Mouse (Mus musculus): ENCODE results near the gene Gpc5. TPM values are rescaled to one million over a fixed set of nuclear protein-coding genes. Genes with fewer than 3 reads are reported as not detected.
A peak's percentile ranks its signal among the peaks of the same experiment; 100 is the strongest.

The Gpc5 gene
- total and polyA plus RNA-seq, 3 experiments = 0.14 TPM; not detected in 2

DNA sequence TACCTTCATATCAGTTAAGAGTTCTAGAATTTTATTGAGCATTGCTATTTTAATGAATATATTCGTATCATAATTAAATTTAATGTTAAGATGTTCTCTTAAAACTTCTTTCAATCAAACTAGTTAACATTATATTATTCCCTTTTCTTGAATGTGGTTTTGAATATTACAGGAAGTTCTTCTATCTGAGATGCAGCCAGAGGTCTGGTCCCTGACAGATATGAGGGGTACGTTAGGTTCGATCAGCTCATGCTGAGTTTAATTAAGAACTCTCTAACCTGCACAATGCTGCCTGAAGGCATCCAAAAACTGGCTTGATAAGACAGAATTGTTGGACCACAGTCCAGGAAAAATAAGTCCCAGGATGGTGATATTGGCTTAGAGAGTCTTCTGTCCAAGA, 161.1 kb downstream of the Gpc5 start:
- Histone ChIP-seq H3K27ac (ENCODE audit: insufficient read depth, low read depth) (no peak overlapping the region), H3K4me1 (ENCODE audit: control insufficient read depth in 1 of 2, insufficient read depth in 2 of 2) (peaks cover 3 to 5% of the 10 kb centered on the region in 2 experiments; a peak in 2 of 4 replicates), H3K36me3 (replicated peaks in 1 of 2; ENCODE audit: control insufficient read depth in 1 of 2, insufficient read depth in 1 of 2, low read length in 1 of 2) (no peaks in the 10 kb centered on the region), H3K9me3 (replicated peaks; ENCODE audit: low read length) (no peaks in the 10 kb centered on the region), H3K4me3 (replicated peaks in 1 of 3; ENCODE audit: low read depth in 2 of 3, low read length in 2 of 3, poor library complexity in 1 of 3) (no peak overlapping the region), H3K4me2 (ENCODE audit: insufficient read depth, low read depth, poor library complexity, severe bottlenecking) (peak overlapping the region; percentile 13; the same call in 1 of the 2 replicates), H3K9ac (ENCODE audit: insufficient read depth, low read depth) (no peak overlapping the region), H3K27me3 (replicated peaks) (no peaks in the 10 kb centered on the region), H3K79me2 (replicated peaks; ENCODE audit: control insufficient read depth, extremely low read depth, insufficient read depth, poor library complexity, severe bottlenecking) (no peaks in the 10 kb centered on the region)
- dilution Hi-C loops (cut with MboI; ENCODE audit: extremely low pct_ligation_motif_present, extremely low pct_unique_long_range_greater_than_20kb, low sequenced_read_pairs) (no loop called here), in situ Hi-C loops (cut with MboI; ENCODE audit: low pct_ligation_motif_present, low pct_unique_long_range_greater_than_20kb, low sequenced_read_pairs) (no loop called here)
- DNase-seq (ENCODE audit: extremely low read depth) = no peak
- no peak for TF ChIP-seq SMC3 (IDR thresholded peaks at IDR 0.05; ENCODE audit: low read depth, low read length)
- TF ChIP-seq CHD1 (IDR thresholded peaks at IDR 0.05; ENCODE audit: low read depth, low read length) = no peak
- no peak for TF ChIP-seq MEF2A (IDR thresholded peaks at IDR 0.05; ENCODE audit: borderline replicate concordance, low read depth, low read length)
- TF ChIP-seq RCOR1 (conservative IDR thresholded peaks at IDR 0.05; ENCODE audit: low read depth, low read length) = no peak
- no peak for TF ChIP-seq SIN3A (IDR thresholded peaks at IDR 0.05; ENCODE audit: low read length)
- TF ChIP-seq NRF1 (IDR thresholded peaks at IDR 0.05; ENCODE audit: low read depth, low read length) = no peak
- TF ChIP-seq TCF12 (IDR thresholded peaks at IDR 0.05; ENCODE audit: low read depth, low read length) = no peak
- TF ChIP-seq E2F4 (IDR thresholded peaks at IDR 0.05; ENCODE audit: insufficient replicate concordance, low read depth, low read length) = no peak
- TF ChIP-seq CTCF (conservative IDR thresholded peaks at IDR 0.05 in 1 of 2, IDR thresholded peaks at IDR 0.05 in 1 of 2; ENCODE audit: low read depth in 2 of 2, low read length in 2 of 2) = no peak
- TF ChIP-seq MAFK (IDR thresholded peaks at IDR 0.05; ENCODE audit: insufficient replicate concordance, low read length) = no peak
- TF ChIP-seq MXI1 (IDR thresholded peaks at IDR 0.05; ENCODE audit: low read depth, low read length) = no peak
- TF ChIP-seq CHD2 (IDR thresholded peaks at IDR 0.05; ENCODE audit: low read length) = no peak
- no peak for TF ChIP-seq MAX (IDR thresholded peaks at IDR 0.05; ENCODE audit: low read length)
- TF ChIP-seq KAT2A (IDR thresholded peaks at IDR 0.05; ENCODE audit: insufficient replicate concordance, low read length) = no peak
- no peak for TF ChIP-seq MYC (IDR thresholded peaks at IDR 0.05; ENCODE audit: low read depth, low read length)
- no peak for TF ChIP-seq PAX5 (IDR thresholded peaks at IDR 0.05; ENCODE audit: low read length)
- TF ChIP-seq BHLHE40 (IDR thresholded peaks at IDR 0.05; ENCODE audit: low read depth, low read length) = no peak

DNA sequence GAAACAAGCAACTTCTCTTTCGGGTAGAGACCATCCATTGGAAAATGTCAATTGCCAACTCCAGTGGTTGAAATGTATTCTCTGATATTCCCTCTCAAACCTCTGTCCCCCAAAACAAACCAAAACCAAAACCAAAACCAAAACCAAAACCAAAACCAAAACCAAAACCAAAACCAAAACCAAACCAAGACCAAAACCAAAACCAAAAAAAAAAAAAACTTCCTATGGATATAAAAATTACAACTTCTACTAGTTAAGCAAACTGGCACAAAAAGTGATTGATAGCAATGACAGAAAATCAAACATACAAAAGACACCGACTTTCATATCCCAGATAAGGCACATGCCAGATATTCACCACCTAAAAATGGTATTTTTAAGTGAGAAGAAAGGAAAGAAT, 161.7 kb downstream of the Gpc5 start:
- dilution Hi-C loops (cut with MboI; ENCODE audit: extremely low pct_ligation_motif_present, extremely low pct_unique_long_range_greater_than_20kb, low sequenced_read_pairs) = no loop called here

More for the DNA sequence above, 161.7 kb downstream of the Gpc5 start:
- Histone ChIP-seq H3K4me1 (ENCODE audit: control insufficient read depth in 1 of 2, insufficient read depth in 2 of 2) (peaks cover 3 to 5% of the 10 kb centered on the region in 2 experiments; a peak in 2 of 4 replicates), H3K27me3 (replicated peaks) (no peaks in the 10 kb centered on the region), H3K36me3 (replicated peaks in 1 of 2; ENCODE audit: control insufficient read depth in 1 of 2, insufficient read depth in 1 of 2, low read length in 1 of 2) (no peaks in the 10 kb centered on the region), H3K4me2 (ENCODE audit: insufficient read depth, low read depth, poor library complexity, severe bottlenecking) (peak overlapping the region; percentile 13; the same call in 1 of the 2 replicates), H3K27ac (ENCODE audit: insufficient read depth, low read depth) (no peak overlapping the region), H3K79me2 (replicated peaks; ENCODE audit: control insufficient read depth, extremely low read depth, insufficient read depth, poor library complexity, severe bottlenecking) (no peaks in the 10 kb centered on the region), H3K4me3 (replicated peaks in 1 of 3; ENCODE audit: low read depth in 2 of 3, low read length in 2 of 3, poor library complexity in 1 of 3) (no peak overlapping the region), H3K9ac (ENCODE audit: insufficient read depth, low read depth) (no peak overlapping the region), H3K9me3 (replicated peaks; ENCODE audit: low read length) (no peaks in the 10 kb centered on the region)
- DNase-seq (ENCODE audit: extremely low read depth) = no peak
- in situ Hi-C loops (cut with MboI; ENCODE audit: low pct_ligation_motif_present, low pct_unique_long_range_greater_than_20kb, low sequenced_read_pairs) = no loop called here
- no peak for TF ChIP-seq CTCF (conservative IDR thresholded peaks at IDR 0.05 in 1 of 2, IDR thresholded peaks at IDR 0.05 in 1 of 2; ENCODE audit: low read depth in 2 of 2, low read length in 2 of 2)
- TF ChIP-seq ETS1 (conservative IDR thresholded peaks at IDR 0.05; ENCODE audit: low read depth, low read length) = peak; percentile 76
- TF ChIP-seq ZNF384 (IDR thresholded peaks at IDR 0.05; ENCODE audit: low read depth, low read length) = peak; percentile 54; the same call in 1 of the 2 replicates

All from CH12.LX (cell line).